Comparison of ENCODE assay signal across 8 mouse cellular contexts in the genomic region with DNA sequence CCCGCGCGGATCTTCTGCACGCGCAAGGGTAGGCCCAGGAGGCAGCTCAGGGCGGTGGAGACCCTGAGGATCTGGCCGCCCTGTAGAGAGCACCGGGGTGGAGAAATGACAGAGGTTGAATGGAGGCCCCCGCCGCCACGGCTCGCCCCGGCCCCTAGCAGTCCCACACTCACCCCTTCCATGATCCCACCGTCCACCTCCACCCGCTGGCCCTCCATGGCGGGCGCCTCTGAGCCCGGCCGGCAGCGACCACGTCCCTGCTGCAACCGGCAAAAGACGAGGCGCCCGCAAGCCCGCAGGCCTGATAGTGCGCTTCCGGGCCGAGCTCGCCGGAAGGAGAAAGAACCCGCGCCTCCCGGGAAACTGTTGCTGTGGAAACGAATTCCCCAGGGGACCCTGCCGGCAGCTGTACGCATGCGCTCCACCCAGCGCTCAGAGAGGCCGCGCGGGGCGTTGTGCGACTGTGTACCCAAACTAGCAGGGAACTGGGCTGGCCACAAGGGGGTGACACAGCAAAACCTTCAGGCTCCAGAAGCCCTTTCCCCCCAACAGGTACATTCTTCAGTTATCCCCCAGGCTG. TPM values are rescaled to one million over a fixed set of nuclear protein-coding genes. Genes with fewer than 3 reads are reported as not detected.
A peak's percentile ranks its signal among the peaks of the same experiment; 100 is the strongest.
DNase-seq lines count a peak whose midpoint lies in the region; ATAC-seq and TF ChIP-seq lines count a peak whose summit lies in the region.

TSS of gene Rtca (minus strand) at position 437 of the 580 bp plus-strand sequence.

- H3K27me3 ChIP-seq in forebrain, embryonic 15.5 days: no peaks in the 10 kb centered on the region

- H3K36me3 ChIP-seq in forebrain, embryonic 15.5 days: peaks cover 23% of the 10 kb centered on the region

- H3K4me1 ChIP-seq in forebrain, embryonic 15.5 days: peaks cover 22% of the 10 kb centered on the region
- peaks cover 10% of the 10 kb centered on the region for H3K4me1 ChIP-seq in lung, adult 2 months (ENCODE audit: control insufficient read depth, insufficient read depth, low read length)

- DNase-seq in ES-CJ7 (ENCODE audit: low read depth, low spot score): peak; percentile 98
- peak; percentile 98 for DNase-seq in cerebellum, adult 11 months
- peak; percentile 95 for DNase-seq in heart, postnatal 25 days (ENCODE audit: low spot score)
- DNase-seq in layer of hippocampus, adult 18-20 months (ENCODE audit: low spot score in 2 of 2): peak; percentile 97 to 98
- DNase-seq in lung, adult 2 months: peak; percentile 92
- DNase-seq in thymus, adult 18-20 months: peak; percentile 94 to 95

- intact Hi-C loops in heart, postnatal 25 days (cut with DNase I): loop anchor here (5.0 to 10.0 kb wide), 5 partner anchors 69 to 329 kb away; partner anchors contain the start of genes Cdc14a and Mfsd14a

- peak; percentile 77 for TF ChIP-seq CTCF in lung, adult 2 months (IDR thresholded peaks at IDR 0.05; ENCODE audit: insufficient read depth, low read length)

- H3K4me3 ChIP-seq in forebrain, embryonic 15.5 days: peak within 1 kb of the TSS; percentile 76
- peak within 1 kb of the TSS; percentile 83 for H3K4me3 ChIP-seq in lung, adult 2 months (replicated peaks; ENCODE audit: extremely low read depth, low read depth, low read length)

- peak within 1 kb of the TSS; percentile 77 for H3K27ac ChIP-seq in forebrain, embryonic 15.5 days (replicated peaks)

- ATAC-seq in forebrain, embryonic 15.5 days (replicated peaks): peak; percentile 97
- ATAC-seq in neutrophil, adult 5-6 weeks (ENCODE audit: extremely low read depth, insufficient number of reproducible peaks, low FRiP score, poor library complexity, severe bottlenecking): peak; percentile 84

- H3K4me2 ChIP-seq in forebrain, embryonic 15.5 days (replicated peaks): peak within 1 kb of the TSS; percentile 60

- TF ChIP-seq POLR2A in lung, adult 2 months (IDR thresholded peaks at IDR 0.05; ENCODE audit: borderline replicate concordance, extremely low read depth, low read depth, low read length): no peak

- under 1% methylated on average over 44 of the region's 44 CpGs for WGBS in forebrain, embryonic 15.5 days
- WGBS in lung, adult 2 months: under 1% methylated on average over 44 of the region's 44 CpGs

- H3K9me3 ChIP-seq in forebrain, embryonic 15.5 days: no peaks in the 10 kb centered on the region

- H3K9ac ChIP-seq in forebrain, embryonic 15.5 days (replicated peaks): peak within 1 kb of the TSS; percentile 81

RNA-seq across cellular contexts. Expression of gene Rtca, which starts in this region (rescaled TPM):
- polyA plus RNA-seq in forebrain, embryonic 15.5 days (2015; fragmentation: Nextera tagmentation; extraction: Ambion mirVana): 103 and 107 TPM in 2 replicates
- total RNA-seq in heart, postnatal 25 days (2021): 10 to 100 TPM; 20.1 to 22.1 TPM
- total RNA-seq in layer of hippocampus, adult 18-20 months (2021): 10 to 100 TPM; 51.5 to 59.4 TPM
- 23.6 and 25.6 TPM in 2 replicates for polyA plus RNA-seq in lung, adult 2 months (2012; rRNA removed)
- total RNA-seq in neutrophil, adult 5-6 weeks (2017): 18.9 and 25.5 TPM in 2 replicates

Comparison
In these comparisons a context has a peak if more than half of its experiments do, and no peak if none do; other contexts are left out.
1. Peak in every context shown above with its lines: DNase-seq, ATAC-seq, H3K4me3 ChIP-seq and H3K27ac ChIP-seq.